Mouse (Mus musculus) small intestine, adult 2 months (tissue): Measurements from ENCODE around the gene Adam30.
"Not testable (repeated sequence)": the region's sequence is repeated elsewhere in the genome, so short reads cannot be mapped to it uniquely, and the experiment has no call there.

Experiments
- CTCF ChIP-seq: fragments of 200-500 bp; IDR thresholded peaks from 2 replicates; pipeline ENCODE4 v1.5.1; 2012; ENCODE audit warnings: low read depth, mild to moderate bottlenecking, control low read depth, inconsistent platforms, low read length, moderate library complexity, mixed read lengths; ENCODE audit not compliant: insufficient replicate concordance, insufficient read length; ENCODE audit errors: extremely low read depth
- POLR2A ChIP-seq: fragments of 200-500 bp; IDR thresholded peaks from 2 replicates; pipeline ENCODE4 v1.6.1; 2012; ENCODE audit warnings: low read depth, mild to moderate bottlenecking, control low read depth, inconsistent platforms, low read length, moderate library complexity

DNA sequence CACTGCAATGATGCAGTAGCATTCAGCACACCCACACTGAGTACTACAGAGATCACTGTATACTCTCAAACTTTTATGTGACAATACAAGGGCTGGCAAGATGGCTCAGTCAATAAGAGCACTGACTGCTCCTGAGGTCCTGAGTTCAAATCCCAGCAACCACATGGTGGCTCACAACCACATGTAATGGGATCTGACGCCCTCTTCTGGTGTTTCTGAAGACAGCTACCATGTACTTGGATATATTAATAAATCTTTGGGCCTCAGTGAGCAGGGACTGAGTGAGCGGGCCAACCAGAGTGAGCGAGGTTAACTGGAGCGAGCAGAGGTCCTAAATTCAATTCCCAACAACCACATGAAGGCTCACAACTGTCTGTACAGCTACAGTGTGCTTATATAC is 28.3 kb upstream of the Adam30 start:
- TF ChIP-seq CTCF, POLR2A: not testable (repeated sequence)
